Mouse (Mus musculus) yolk sac, embryonic 10.5 days (tissue): ENCODE results near the gene Maff.

Source experiments
- DNase-seq: peaks from one replicate; pipeline ENCODE4 v3.0.0-alpha.2; 2017; ENCODE audit warnings: low spot score

Gene Maff

DNA sequence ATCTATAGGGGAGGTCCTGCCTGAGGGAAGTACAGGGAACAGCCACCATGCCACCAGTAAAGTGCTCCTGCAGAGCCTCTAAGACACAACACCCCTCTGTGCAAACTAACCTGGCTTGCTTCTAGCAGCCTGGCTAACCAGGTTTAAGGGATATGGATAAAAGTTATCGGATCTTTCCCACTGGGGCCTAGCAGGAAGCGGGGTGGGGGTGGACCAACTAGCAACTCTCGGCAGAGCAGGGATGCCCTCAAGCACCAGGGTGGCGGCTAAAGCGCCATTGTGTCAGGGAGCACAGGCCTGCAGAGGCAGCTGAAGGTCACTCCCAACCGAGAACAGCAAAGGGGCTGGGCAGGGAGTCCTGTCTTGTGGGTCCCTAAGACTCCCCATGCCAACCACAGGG lies 17.7 kb downstream of the Maff start:
- DNase-seq = no peak

GRCm38 (mm10) chr15:79365068-79365467 lies 18.6 kb downstream of the Maff start:
- DNase-seq = no peak

GRCm38 (mm10) chr15:79366402-79366801 lies 20.0 kb downstream of the Maff start:
- no peak for DNase-seq

DNA sequence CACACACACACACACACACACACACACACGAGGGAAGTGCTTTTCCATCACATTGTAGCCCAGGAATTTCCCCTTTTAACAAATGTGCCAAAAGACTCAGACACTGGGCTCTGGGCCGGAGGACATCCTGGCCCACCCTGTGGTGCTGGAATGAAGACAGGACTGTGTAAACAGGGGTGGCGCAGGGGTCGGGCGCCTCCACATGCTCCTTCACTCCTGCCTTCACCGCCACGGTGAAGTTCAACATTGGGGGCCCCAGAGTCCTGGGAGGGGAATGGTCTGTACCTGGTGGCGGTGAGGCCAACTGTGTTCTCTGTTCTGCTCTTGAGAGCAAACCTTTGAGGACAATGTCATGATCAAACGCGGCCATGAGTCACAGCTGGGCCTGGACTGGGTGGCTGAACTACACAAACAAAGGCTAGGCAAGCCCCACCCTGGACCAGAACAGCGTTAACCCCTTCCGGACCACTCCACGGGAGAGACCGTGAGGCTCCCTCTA lies 21.9 kb downstream of the Maff start:
- peak; percentile 75 for DNase-seq

- DNase-seq = peak; percentile 44
Measured at GRCm38 (mm10) chr15:79368861-79369440, 22.5 kb downstream of the Maff start.

DNA sequence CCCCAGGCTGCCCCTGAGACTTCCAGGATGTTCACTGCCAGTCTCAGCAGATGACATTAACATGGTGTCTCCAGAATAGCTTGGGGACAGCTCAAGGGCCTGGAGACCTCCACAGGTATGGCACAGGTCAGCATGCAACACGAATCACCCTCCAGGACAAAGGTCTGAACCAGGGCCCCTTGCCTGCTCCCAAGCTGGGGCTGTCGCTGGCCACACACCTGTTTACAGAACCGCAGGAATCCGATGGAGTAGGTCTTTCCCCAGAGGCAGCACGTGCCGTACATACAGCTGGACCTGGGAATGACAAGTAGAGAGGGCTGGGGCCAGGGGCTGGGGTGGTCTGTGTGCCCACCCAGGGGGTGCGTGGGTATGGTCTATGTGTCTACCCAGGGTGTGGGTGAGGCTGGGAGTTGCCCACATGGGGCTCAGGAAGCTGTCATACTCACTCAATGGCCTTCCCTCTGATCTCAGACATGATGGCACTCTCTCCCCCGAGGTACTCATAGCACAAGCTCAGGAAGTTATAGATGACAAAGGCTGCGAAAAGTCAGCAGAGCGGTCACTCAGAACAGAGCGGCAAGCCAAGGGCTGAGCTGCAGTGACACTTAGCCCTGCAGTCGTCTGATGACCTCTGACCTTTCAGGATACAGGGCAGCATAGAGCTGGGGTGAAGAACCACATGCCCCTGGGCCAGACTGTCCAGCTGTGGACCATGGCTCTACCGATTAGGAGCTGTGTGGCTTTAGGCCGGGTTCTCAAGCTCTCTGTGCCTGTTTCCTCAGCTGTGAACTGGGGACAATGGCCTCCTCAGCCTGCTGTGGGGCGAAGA lies 23.2 kb downstream of the Maff start:
- DNase-seq = peak; percentile 64

- DNase-seq = no peak
Measured at GRCm38 (mm10) chr15:79370281-79370843, 23.9 kb downstream of the Maff start.

- no peak for DNase-seq
Measured at GRCm38 (mm10) chr15:79374760-79375159, 28.3 kb downstream of the Maff start.

DNA sequence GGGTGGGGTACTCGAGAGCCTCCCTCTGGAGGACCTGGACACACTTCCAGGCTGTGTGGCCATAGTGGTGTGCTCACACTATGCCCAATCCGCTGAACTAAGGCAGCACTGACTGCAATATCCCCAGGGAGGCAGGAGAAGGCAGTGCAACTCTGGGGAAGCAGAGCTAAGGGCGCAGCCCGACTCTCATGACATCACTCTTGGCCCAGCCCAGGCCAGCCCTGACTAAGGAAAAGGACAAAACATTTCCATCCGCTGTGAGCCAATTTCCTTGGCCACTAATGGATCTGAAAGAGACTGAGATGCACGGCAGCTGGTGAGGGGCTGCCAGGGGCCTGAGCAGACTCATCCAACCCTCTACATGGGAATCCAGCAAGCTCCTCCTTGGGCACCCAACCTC lies 31.3 kb downstream of the Maff start:
- DNase-seq = no peak

DNA sequence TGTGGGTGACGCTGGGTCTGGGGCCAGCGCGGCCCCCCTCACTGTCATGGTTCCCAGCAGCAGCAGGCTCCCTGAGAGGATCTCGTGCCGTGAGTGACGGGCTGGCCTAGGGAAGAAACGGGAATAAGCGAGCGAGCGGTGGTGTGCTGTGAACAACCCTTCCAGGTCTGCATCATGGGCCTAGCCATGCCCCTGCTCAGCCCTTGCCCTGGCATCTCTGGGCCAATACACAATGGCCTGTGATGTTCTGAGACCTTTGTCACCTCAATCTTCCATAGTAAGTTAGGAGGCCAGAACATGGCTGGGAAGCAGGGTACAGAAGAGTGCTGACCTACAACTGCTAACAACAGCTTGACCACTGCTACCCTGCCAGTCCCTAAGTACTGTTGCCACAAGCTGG lies 32.2 kb downstream of the Maff start:
- no peak for DNase-seq

DNA sequence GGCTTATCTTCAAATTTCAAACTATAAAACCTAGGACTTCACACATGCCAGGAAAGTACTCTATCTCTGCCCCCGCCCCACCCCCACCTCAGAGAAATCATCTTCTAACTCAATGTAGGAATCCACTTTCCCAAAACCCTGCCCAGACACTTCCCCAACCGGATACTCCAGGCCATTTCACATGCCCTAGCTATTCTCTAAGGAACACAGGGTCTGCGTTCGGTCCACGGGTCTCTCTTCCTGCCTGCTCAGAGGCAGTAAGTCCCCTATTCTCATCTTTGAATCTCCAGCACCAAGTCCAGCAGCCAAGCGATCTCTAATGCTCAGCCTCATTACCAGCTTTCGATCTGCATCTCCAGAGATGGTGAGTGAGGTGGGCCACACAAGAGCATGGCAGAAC lies 33.2 kb downstream of the Maff start:
- no peak for DNase-seq

DNA sequence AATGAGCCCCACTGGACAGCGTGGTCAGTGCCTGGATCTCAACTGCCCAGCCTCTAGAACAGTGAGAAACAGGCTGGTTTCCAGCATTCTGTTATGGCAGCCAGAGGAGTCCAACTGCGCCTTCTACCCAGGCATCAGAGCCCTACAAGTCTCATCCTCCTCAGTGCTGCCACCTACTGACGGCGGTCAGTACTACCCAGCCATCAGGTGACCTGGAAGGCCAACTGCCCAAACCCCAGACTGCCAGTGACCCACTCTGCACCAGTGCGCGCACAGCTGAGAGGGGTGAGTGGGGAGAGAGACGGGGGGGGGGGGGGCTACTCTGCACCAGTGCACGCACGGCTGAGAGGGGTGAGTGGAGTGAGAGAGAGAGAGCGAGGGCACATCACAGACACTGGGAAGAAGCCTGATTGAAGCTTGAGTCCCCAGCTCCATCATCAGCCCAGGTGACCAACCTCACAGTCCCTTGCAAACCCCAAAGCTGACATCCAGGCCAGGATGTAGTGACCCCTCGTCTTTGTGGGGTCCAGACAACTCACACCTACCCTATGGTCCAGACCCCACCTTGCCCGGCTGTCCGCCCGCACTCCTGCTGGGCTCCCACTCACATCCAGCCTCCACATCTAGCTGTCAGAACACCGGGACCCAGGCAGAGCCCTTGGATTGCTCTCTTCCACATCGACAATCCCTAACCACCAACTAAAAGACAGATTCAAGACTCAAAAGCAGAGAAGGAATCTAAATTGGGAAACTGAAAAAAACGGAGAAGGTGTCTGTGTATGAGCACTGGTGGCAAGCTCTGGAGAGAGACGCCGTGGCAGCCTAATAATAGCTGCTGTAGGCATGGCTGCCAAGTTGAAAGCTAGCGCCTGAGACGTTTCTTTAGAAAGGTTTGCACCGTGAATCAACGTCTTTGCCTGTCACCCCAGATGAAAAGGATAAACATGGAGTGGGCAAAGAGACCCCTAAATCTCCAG lies 34.3 kb downstream of the Maff start:
- peak; percentile 58 for DNase-seq

- no peak for DNase-seq
Measured at GRCm38 (mm10) chr15:79381644-79382043, 35.2 kb downstream of the Maff start.

GRCm38 (mm10) chr15:79387081-79387480 lies 40.7 kb downstream of the Maff start:
- no peak for DNase-seq

GRCm38 (mm10) chr15:79387611-79388010 lies 41.2 kb downstream of the Maff start:
- DNase-seq = peak; percentile 19

DNA sequence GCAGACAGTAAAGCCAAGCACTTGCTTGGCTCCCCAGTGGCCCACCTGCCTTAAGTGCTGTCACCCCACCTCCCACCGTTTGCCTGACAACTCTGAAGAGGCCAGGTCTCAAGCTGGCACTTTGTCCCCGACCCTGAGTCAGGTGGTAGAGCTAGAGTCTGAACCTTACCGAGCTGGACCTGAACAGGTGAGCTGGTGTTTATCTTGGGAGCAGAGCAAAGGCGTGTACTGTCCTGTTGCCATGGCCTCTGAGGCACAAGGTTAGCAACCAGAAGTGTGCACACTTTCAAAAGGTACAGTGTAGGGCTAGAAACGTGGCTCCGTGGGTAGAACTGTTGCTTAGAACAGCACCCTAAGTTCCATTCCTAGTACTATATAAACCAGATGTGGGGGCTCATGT lies 41.8 kb downstream of the Maff start:
- peak; percentile 68 for DNase-seq

DNA sequence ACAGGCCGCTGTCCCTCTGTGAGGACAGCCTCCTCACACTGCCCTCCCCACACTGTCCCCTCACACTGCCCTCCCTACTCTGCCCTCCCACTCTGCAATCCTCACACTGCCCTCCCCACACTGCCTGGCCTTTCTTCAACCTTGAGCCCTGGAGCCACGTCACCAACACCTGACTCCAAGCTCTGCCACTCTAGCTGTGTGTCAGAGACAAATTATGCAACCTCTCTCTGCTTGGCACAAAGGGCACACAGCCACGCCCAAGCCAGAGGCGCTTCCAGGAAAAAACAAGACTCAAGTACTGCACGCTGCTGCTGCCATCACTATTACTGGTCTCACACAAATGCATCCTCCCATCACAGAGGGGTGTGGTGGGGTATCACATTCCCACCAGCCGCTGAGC lies 44.0 kb downstream of the Maff start:
- DNase-seq = peak; percentile 37

- peak; percentile 40 for DNase-seq
Measured at GRCm38 (mm10) chr15:79391447-79392093, 45.1 kb downstream of the Maff start.

- DNase-seq = no peak
Measured at GRCm38 (mm10) chr15:79392527-79392926, 46.1 kb downstream of the Maff start.

GRCm38 (mm10) chr15:79393101-79393500 lies 46.7 kb downstream of the Maff start:
- DNase-seq = no peak

DNA sequence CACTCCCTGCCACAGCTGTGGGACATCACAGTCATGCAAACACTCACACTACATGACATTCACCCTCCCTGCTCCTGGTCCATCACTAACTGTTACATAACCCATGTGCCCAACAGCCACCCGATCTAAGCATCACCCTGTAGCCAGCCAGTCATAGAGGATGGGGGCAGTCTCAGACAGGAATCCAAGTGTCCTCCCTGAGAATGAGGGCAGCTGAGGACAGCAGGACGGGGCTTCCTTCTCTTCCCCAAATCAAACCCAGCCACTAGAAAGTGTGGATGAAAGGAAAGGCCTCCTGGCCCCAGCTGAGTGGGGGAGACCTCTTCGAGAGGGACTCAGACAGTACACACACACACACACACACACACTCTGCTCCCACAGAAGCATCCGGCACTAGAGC lies 48.4 kb downstream of the Maff start:
- DNase-seq = no peak

DNA sequence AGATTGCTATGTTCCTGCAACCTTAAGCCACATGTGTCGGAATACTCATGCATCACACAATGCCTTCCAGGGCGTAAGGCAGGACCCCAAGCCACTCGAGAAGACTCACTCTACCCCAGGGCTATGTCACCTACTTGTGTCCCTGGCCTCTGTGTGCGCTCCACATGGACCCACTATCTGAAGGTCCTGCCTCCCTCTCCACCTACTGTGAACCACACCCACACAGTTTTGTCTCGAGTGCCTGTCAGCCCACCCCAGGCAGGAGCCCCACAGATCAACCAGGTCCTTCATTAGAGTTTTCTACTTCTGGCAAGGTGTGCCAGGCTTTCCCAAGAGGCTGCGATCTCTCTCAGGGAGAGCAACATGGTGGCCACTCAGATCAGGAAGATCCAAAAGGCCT lies 48.9 kb downstream of the Maff start:
- no peak for DNase-seq
